Mouse (Mus musculus): ENCODE results near the gene Ninj2.

Ninj2 gene

GRCm38 (mm10) chr6:120091956-120092355 is 1.2 kb upstream of the Ninj2 start:
- in situ Hi-C loops (cut with MboI; ENCODE audit: low sequenced_read_pairs) = no loop called here

GRCm38 (mm10) chr6:120094091-120094776 is 1.1 kb downstream of the Ninj2 start:
- in situ Hi-C loops (cut with MboI; ENCODE audit: low sequenced_read_pairs) = no loop called here

- in situ Hi-C loops (cut with MboI; ENCODE audit: low sequenced_read_pairs) = no loop called here
These were observed 1.9 kb downstream of the Ninj2 start for GRCm38 (mm10) chr6:120095096-120095495.

- in situ Hi-C loops (cut with MboI; ENCODE audit: low sequenced_read_pairs) = no loop called here
These were observed 2.4 kb downstream of the Ninj2 start for GRCm38 (mm10) chr6:120095501-120095900.

GRCm38 (mm10) chr6:120099392-120099791 is 6.2 kb downstream of the Ninj2 start:
- in situ Hi-C loops (cut with MboI; ENCODE audit: low sequenced_read_pairs) = no loop called here

GRCm38 (mm10) chr6:120101221-120101620 is 8.1 kb downstream of the Ninj2 start:
- in situ Hi-C loops (cut with MboI; ENCODE audit: low sequenced_read_pairs) = loop anchor here (10.0 kb wide), 1 partner anchor 84 kb away; no protein-coding TSS in a partner anchor

- in situ Hi-C loops (cut with MboI; ENCODE audit: low sequenced_read_pairs) = loop anchor here (10.0 kb wide), 1 partner anchor 83 kb away; no protein-coding TSS in a partner anchor
These were observed 8.8 kb downstream of the Ninj2 start for GRCm38 (mm10) chr6:120101996-120102395.

- in situ Hi-C loops (cut with MboI; ENCODE audit: low sequenced_read_pairs) = loop anchor here (10.0 kb wide), 1 partner anchor 82 kb away; no protein-coding TSS in a partner anchor
These were observed 10.0 kb downstream of the Ninj2 start for GRCm38 (mm10) chr6:120103104-120103503.

- in situ Hi-C loops (cut with MboI; ENCODE audit: low sequenced_read_pairs) = loop anchor here (10.0 kb wide), 1 partner anchor 80 kb away; no protein-coding TSS in a partner anchor
These were observed 11.9 kb downstream of the Ninj2 start for GRCm38 (mm10) chr6:120105055-120105454.

GRCm38 (mm10) chr6:120107586-120107985 is 14.4 kb downstream of the Ninj2 start:
- in situ Hi-C loops (cut with MboI; ENCODE audit: low sequenced_read_pairs) = loop anchor here (10.0 kb wide), 1 partner anchor 77 kb away; no protein-coding TSS in a partner anchor

- in situ Hi-C loops (cut with MboI; ENCODE audit: low sequenced_read_pairs) = loop anchor here (10.0 kb wide), 1 partner anchor 77 kb away; no protein-coding TSS in a partner anchor
These were observed 14.9 kb downstream of the Ninj2 start for GRCm38 (mm10) chr6:120108061-120108460.

GRCm38 (mm10) chr6:120109173-120109572 is 16.0 kb downstream of the Ninj2 start:
- in situ Hi-C loops (cut with MboI; ENCODE audit: low sequenced_read_pairs) = loop anchor here (10.0 kb wide), 1 partner anchor 76 kb away; no protein-coding TSS in a partner anchor

- in situ Hi-C loops (cut with MboI; ENCODE audit: low sequenced_read_pairs) = loop anchor here (10.0 kb wide), 1 partner anchor 75 kb away; no protein-coding TSS in a partner anchor
These were observed 16.8 kb downstream of the Ninj2 start for GRCm38 (mm10) chr6:120109932-120110331.

GRCm38 (mm10) chr6:120110738-120111409 is 17.7 kb downstream of the Ninj2 start:
- in situ Hi-C loops (cut with MboI; ENCODE audit: low sequenced_read_pairs) = no loop called here

- in situ Hi-C loops (cut with MboI; ENCODE audit: low sequenced_read_pairs) = no loop called here
These were observed 18.2 kb downstream of the Ninj2 start for GRCm38 (mm10) chr6:120111410-120111783.

- in situ Hi-C loops (cut with MboI; ENCODE audit: low sequenced_read_pairs) = no loop called here
These were observed 19.0 kb downstream of the Ninj2 start for GRCm38 (mm10) chr6:120111984-120112803.

GRCm38 (mm10) chr6:120113856-120114255 is 20.7 kb downstream of the Ninj2 start:
- in situ Hi-C loops (cut with MboI; ENCODE audit: low sequenced_read_pairs) = no loop called here

GRCm38 (mm10) chr6:120114271-120114670 is 21.1 kb downstream of the Ninj2 start:
- in situ Hi-C loops (cut with MboI; ENCODE audit: low sequenced_read_pairs) = no loop called here

GRCm38 (mm10) chr6:120114698-120115097 is 21.5 kb downstream of the Ninj2 start:
- in situ Hi-C loops (cut with MboI; ENCODE audit: low sequenced_read_pairs) = no loop called here

GRCm38 (mm10) chr6:120115443-120115842 is 22.3 kb downstream of the Ninj2 start:
- in situ Hi-C loops (cut with MboI; ENCODE audit: low sequenced_read_pairs) = no loop called here

- in situ Hi-C loops (cut with MboI; ENCODE audit: low sequenced_read_pairs) = no loop called here
These were observed 26.7 kb downstream of the Ninj2 start for GRCm38 (mm10) chr6:120119824-120120223.

Data from CH12F3 (cell line).